Mouse (Mus musculus) embryonic facial prominence, embryonic 13.5 days (tissue): Measurements from ENCODE around the gene Nr2e1. TPM values are rescaled to one million over a fixed set of nuclear protein-coding genes. Genes with fewer than 3 reads are reported as not detected.

Experiments used
- ATAC-seq: fragments of 200-750 bp; cut with Nextera tagmentation; 2 replicates; pipeline ENCODE4 v1.8.0; 2017; ENCODE audit warnings: low read depth; ENCODE audit not compliant: insufficient number of reproducible peaks, insufficient read depth, low FRiP score, low TSS enrichment
- H3K27ac ChIP-seq: fragments of 300-500 bp; sonication (generic); 2 replicates; pipeline ENCODE4 v1.5.1; 2015; ENCODE audit warnings: moderate library complexity, mild to moderate bottlenecking, inconsistent platforms
- H3K27me3 ChIP-seq: fragments of 300-500 bp; sonication (generic); 2 replicates; pipeline ENCODE4 v1.6.1; 2015; ENCODE audit warnings: mild to moderate bottlenecking, inconsistent platforms
- H3K36me3 ChIP-seq: fragments of 300-500 bp; sonication (generic); 2 replicates; pipeline ENCODE4 v1.6.1; 2015; ENCODE audit warnings: mild to moderate bottlenecking, inconsistent platforms
- H3K4me1 ChIP-seq: fragments of 300-500 bp; sonication (generic); 2 replicates; pipeline ENCODE4 v1.6.1; 2015; ENCODE audit warnings: inconsistent platforms
- H3K4me2 ChIP-seq: fragments of 300-500 bp; sonication (generic); 2 replicates; pipeline ENCODE4 v1.6.1; 2015; ENCODE audit warnings: moderate library complexity, mild to moderate bottlenecking, inconsistent platforms
- H3K4me3 ChIP-seq: fragments of 300-500 bp; sonication (generic); 2 replicates; pipeline ENCODE4 v1.5.1; 2015; ENCODE audit warnings: mild to moderate bottlenecking, inconsistent platforms
- H3K9ac ChIP-seq: fragments of 300-500 bp; sonication (generic); 2 replicates; pipeline ENCODE4 v1.6.1; 2015; ENCODE audit warnings: mild to moderate bottlenecking, inconsistent platforms
- H3K9me3 ChIP-seq: fragments of 300-500 bp; sonication (generic); 2 replicates; pipeline ENCODE4 v1.6.1; 2016; ENCODE audit warnings: inconsistent platforms
- WGBS: fragments of 180-500 bp; shearing (Covaris S2); methylation state at CpG from one replicate; pipeline ENCODE4 v1.1.7; 2015; ENCODE audit warnings: mixed read lengths; 5-methylcytosine and 5-hydroxymethylcytosine counted together
- polyA plus RNA-seq: library from polyadenylated mRNA; unstranded; fragments of >200 nt; fragmentation: Nextera tagmentation; extraction: Ambion mirVana; gene quantifications from 2 replicates; pipeline ENCODE4 v1.2.1, GENCODE M21; 2015

The Nr2e1 gene
- polyA plus RNA-seq, 1 experiment from 2014 or later, result 1.3 TPM

- Histone ChIP-seq H3K27ac (no peak overlapping the region), H3K9ac (no peak overlapping the region), H3K36me3 (no peaks in the 10 kb centered on the region), H3K4me3 (no peak overlapping the region), H3K9me3 (no peaks in the 10 kb centered on the region), H3K4me2 (no peak overlapping the region), H3K27me3 (peaks cover 99% of the 10 kb centered on the region), H3K4me1 (peaks cover 25% of the 10 kb centered on the region)
- 2% methylated on average over 8 of the region's 8 CpGs for WGBS
- ATAC-seq, result no peak
Measured at GRCm38 (mm10) chr10:42585156-42585555, 1.7 kb upstream of the Nr2e1 start.

GRCm38 (mm10) chr10:42584436-42584983 is 1.1 kb upstream of the Nr2e1 start:
- under 1% methylated on average over 37 of the region's 37 CpGs for WGBS
- no peak for ATAC-seq
- H3K4me2 ChIP-seq, result peak overlapping the region; percentile 55
- H3K9ac ChIP-seq, result 0 out of 2 replicates have a peak overlapping the region, but pooled peaks have one; percentile 32
- no peak overlapping the region for H3K27ac ChIP-seq
- H3K4me3 ChIP-seq, result peak overlapping the region; percentile 36
- peaks cover 99% of the 10 kb centered on the region for H3K27me3 ChIP-seq
- H3K4me1 ChIP-seq, result peaks cover 31% of the 10 kb centered on the region
- H3K9me3 ChIP-seq, result no peaks in the 10 kb centered on the region
- no peaks in the 10 kb centered on the region for H3K36me3 ChIP-seq

- peaks cover 31% of the 10 kb centered on the region for H3K4me1 ChIP-seq
- peak overlapping the region; percentile 36 for H3K4me3 ChIP-seq
- WGBS, result under 1% methylated on average over 32 of the region's 32 CpGs
- H3K27me3 ChIP-seq, result peaks cover 99% of the 10 kb centered on the region
- no peaks in the 10 kb centered on the region for H3K9me3 ChIP-seq
- ATAC-seq, result no peak
- H3K27ac ChIP-seq, result no peak overlapping the region
- peak overlapping the region; percentile 55 for H3K4me2 ChIP-seq
- H3K36me3 ChIP-seq, result no peaks in the 10 kb centered on the region
- H3K9ac ChIP-seq, result 0 out of 2 replicates have a peak overlapping the region, but pooled peaks have one; percentile 32
Measured at GRCm38 (mm10) chr10:42583902-42584435, 537 bp upstream of the Nr2e1 start.

GRCm38 (mm10) chr10:42582566-42583110 is 794 bp downstream of the Nr2e1 start:
- ATAC-seq, result no peak
- no peak overlapping the region for H3K27ac ChIP-seq
- under 1% methylated on average over 44 of the region's 44 CpGs for WGBS

GRCm38 (mm10) chr10:42581694-42582565 is 1.5 kb downstream of the Nr2e1 start:
- Histone ChIP-seq H3K27me3 (peaks cover 99% of the 10 kb centered on the region), H3K4me3 (peak overlapping the region; percentile 36), H3K9ac (no peak overlapping the region), H3K4me1 (peaks cover 31% of the 10 kb centered on the region), H3K36me3 (no peaks in the 10 kb centered on the region), H3K4me2 (peak overlapping the region; percentile 55), H3K9me3 (no peaks in the 10 kb centered on the region), H3K27ac (no peak overlapping the region)
- under 1% methylated on average over 45 of the region's 45 CpGs for WGBS
- ATAC-seq, result no peak

More at GRCm38 (mm10) chr10:42582566-42583110, 794 bp downstream of the Nr2e1 start:
- no peak overlapping the region for H3K9ac ChIP-seq
- peaks cover 31% of the 10 kb centered on the region for H3K4me1 ChIP-seq
- H3K4me2 ChIP-seq, result peak overlapping the region; percentile 55
- no peaks in the 10 kb centered on the region for H3K36me3 ChIP-seq
- H3K4me3 ChIP-seq, result peak overlapping the region; percentile 36
- no peaks in the 10 kb centered on the region for H3K9me3 ChIP-seq
- H3K27me3 ChIP-seq, result peaks cover 99% of the 10 kb centered on the region

GRCm38 (mm10) chr10:42580951-42581277 is 2.5 kb downstream of the Nr2e1 start:
- no peak overlapping the region for H3K4me2 ChIP-seq
- no peak overlapping the region for H3K4me3 ChIP-seq
- peaks cover 31% of the 10 kb centered on the region for H3K4me1 ChIP-seq

GRCm38 (mm10) chr10:42580131-42580950 is 3.1 kb downstream of the Nr2e1 start:
- Histone ChIP-seq H3K4me3 (peak overlapping the region; percentile 16; the same call in 1 of the 2 replicates), H3K4me1 (peaks cover 31% of the 10 kb centered on the region), H3K4me2 (peak overlapping the region; percentile 38), H3K9ac (no peak overlapping the region), H3K27ac (no peak overlapping the region), H3K36me3 (no peaks in the 10 kb centered on the region), H3K27me3 (peaks cover 99% of the 10 kb centered on the region), H3K9me3 (no peaks in the 10 kb centered on the region)
- WGBS, result 1% methylated on average over 29 of the region's 29 CpGs
- ATAC-seq, result no peak

More at GRCm38 (mm10) chr10:42580951-42581277, 2.5 kb downstream of the Nr2e1 start:
- Histone ChIP-seq H3K9ac (no peak overlapping the region), H3K36me3 (no peaks in the 10 kb centered on the region), H3K9me3 (no peaks in the 10 kb centered on the region), H3K27me3 (peaks cover 99% of the 10 kb centered on the region), H3K27ac (no peak overlapping the region)
- no peak for ATAC-seq
- WGBS, result 4% methylated on average over 7 of the region's 7 CpGs

- peak overlapping the region; percentile 16; the same call in 1 of the 2 replicates for H3K4me3 ChIP-seq
- peaks cover 99% of the 10 kb centered on the region for H3K27me3 ChIP-seq
- no peaks in the 10 kb centered on the region for H3K36me3 ChIP-seq
- no peaks in the 10 kb centered on the region for H3K9me3 ChIP-seq
- peak overlapping the region; percentile 38 for H3K4me2 ChIP-seq
- no peak overlapping the region for H3K27ac ChIP-seq
- WGBS, result 2% methylated on average over 41 of the region's 41 CpGs
- no peak overlapping the region for H3K9ac ChIP-seq
- no peak for ATAC-seq
- peaks cover 29% of the 10 kb centered on the region for H3K4me1 ChIP-seq
Measured at GRCm38 (mm10) chr10:42579475-42580130, 3.8 kb downstream of the Nr2e1 start.

GRCm38 (mm10) chr10:42578698-42579474 is 4.5 kb downstream of the Nr2e1 start:
- peak overlapping the region; percentile 16; the same call in 1 of the 2 replicates for H3K4me3 ChIP-seq
- no peak overlapping the region for H3K27ac ChIP-seq
- H3K9ac ChIP-seq, result no peak overlapping the region
- H3K4me1 ChIP-seq, result peaks cover 22% of the 10 kb centered on the region
- peak overlapping the region; percentile 38; the same call in 1 of the 2 replicates for H3K4me2 ChIP-seq
- peaks cover 99% of the 10 kb centered on the region for H3K27me3 ChIP-seq
- WGBS, result 1% methylated on average over 22 of the region's 22 CpGs
- H3K9me3 ChIP-seq, result no peaks in the 10 kb centered on the region
- no peak for ATAC-seq
- no peaks in the 10 kb centered on the region for H3K36me3 ChIP-seq

GRCm38 (mm10) chr10:42578281-42578675 is 5.2 kb downstream of the Nr2e1 start:
- ATAC-seq, result no peak
- Histone ChIP-seq H3K9me3 (no peaks in the 10 kb centered on the region), H3K27ac (no peak overlapping the region), H3K4me1 (peaks cover 16% of the 10 kb centered on the region), H3K36me3 (no peaks in the 10 kb centered on the region), H3K4me3 (no peak overlapping the region), H3K27me3 (peaks cover 99% of the 10 kb centered on the region), H3K4me2 (no peak overlapping the region), H3K9ac (no peak overlapping the region)
- WGBS, result 2% methylated on average over 15 of the region's 15 CpGs
